8 mouse cellular contexts compared by ENCODE assay signal in the genomic region with DNA sequence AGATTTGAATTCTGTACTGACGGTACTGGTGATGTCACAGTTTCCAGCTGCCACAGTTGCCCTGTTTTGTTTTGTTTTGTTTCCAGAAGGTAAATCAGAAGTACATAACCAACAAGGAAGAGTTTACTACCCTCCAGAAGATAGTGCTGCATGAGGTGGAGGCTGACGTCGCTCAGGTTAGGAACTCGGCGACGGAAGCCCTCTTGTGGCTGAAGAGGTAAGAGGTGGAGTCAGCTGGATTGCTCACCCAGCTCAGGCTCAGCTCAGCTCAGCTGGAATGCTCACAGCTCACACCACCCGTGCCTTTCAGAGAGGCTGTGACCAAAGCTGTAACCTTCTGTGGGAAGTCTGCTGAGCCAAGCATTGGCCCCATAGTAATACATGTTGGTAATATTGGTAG. TPM values are rescaled to one million over a fixed set of nuclear protein-coding genes. Genes with fewer than 3 reads are reported as not detected.
DNase-seq lines count a peak whose midpoint lies in the region.

No protein-coding gene starts in this region.

- peak; percentile 17 to 21 for DNase-seq in heart, postnatal 14 days
- no peak for DNase-seq in heart, adult 8-10 months (ENCODE audit: low spot score)
- peak; percentile 32 for DNase-seq in 3T3-L1 (ENCODE audit: low read depth, low spot score)
- DNase-seq in T-cell, adult 2 months (ENCODE audit: low spot score), result peak; percentile 32
- DNase-seq in induced T-regulatory cell, adult 2 months (ENCODE audit: low read depth), result peak; percentile 39
- peak; percentile 12 for DNase-seq in mesoderm, embryonic 11.5 days (ENCODE audit: low read depth, low spot score)
- DNase-seq in B cell, adult 2 months, result no peak
- DNase-seq in natural killer cell, adult 2 months (ENCODE audit: low spot score in 2 of 2), result no peak

- intact Hi-C loops in heart, postnatal 14 days (cut with DNase I), result loop anchor here (2.0 kb wide), 1 partner anchor 43 kb away; no protein-coding TSS in a partner anchor

RNA-seq across cellular contexts. Expression of gene Fkbp14, which starts 32.6 kb away (rescaled TPM):
- total RNA-seq in heart, postnatal 14 days (2021), result 10 to 100 TPM; 11.8 to 11.9 TPM
- total RNA-seq in heart, adult 8-10 months (2022), result 1 to 10 TPM; 7.4 to 9.1 (median 8.3) TPM

RNA-seq across cellular contexts. Expression of gene Plekha8, which starts 34.8 kb away (rescaled TPM):
- 10 to 100 TPM; 10.3 to 12.5 TPM for total RNA-seq in heart, postnatal 14 days (2021)
- total RNA-seq in heart, adult 8-10 months (2022), result 1 to 10 TPM; 6.7 to 9.2 (median 8.3) TPM

RNA-seq across cellular contexts. Expression of gene Mturn, which starts 51.7 kb away (rescaled TPM):
- 10 to 100 TPM; 11.8 to 12.0 TPM for total RNA-seq in heart, postnatal 14 days (2021)
- 10 to 100 TPM; 10.7 to 18.6 (median 13.4) TPM for total RNA-seq in heart, adult 8-10 months (2022)

Comparison
In these comparisons a context has a peak if more than half of its experiments do, and no peak if none do; other contexts are left out.
1. DNase-seq: peak in heart, postnatal 14 days (2 of 2), 3T3-L1 (single experiment), T-cell, adult 2 months (single experiment), induced T-regulatory cell, adult 2 months (single experiment) and mesoderm, embryonic 11.5 days (single experiment); none in heart, adult 8-10 months (single experiment), B cell, adult 2 months (0 of 2) and natural killer cell, adult 2 months (0 of 2).